Comparison of ENCODE assay signal across 12 mouse cellular contexts in the genomic region with DNA sequence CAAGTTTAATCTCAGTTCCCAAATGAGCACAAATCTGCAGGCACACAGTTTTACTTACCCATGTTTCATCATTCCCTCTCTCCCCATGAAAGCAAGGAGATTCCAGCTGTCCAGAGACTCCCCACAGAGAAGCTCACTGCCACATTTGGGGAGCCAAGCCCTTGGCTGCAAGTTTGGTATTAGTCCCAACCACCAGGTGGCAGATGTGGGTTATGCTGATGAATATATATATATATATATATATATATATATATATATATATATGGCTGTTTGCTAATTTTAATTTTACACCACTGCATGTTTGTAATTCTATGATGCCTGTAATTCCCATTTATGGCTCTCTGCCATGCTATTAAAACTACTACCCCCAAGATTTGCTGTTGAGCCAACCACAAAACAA.
DNase-seq lines count a peak whose midpoint lies in the region; ATAC-seq and TF ChIP-seq lines count a peak whose summit lies in the region.
"Had no signal": no experiment of that assay in that cellular context is flagged by ENCODE, and none has a peak within 500 bp of the region (broad histone marks: within the 10 kb centered on the region; RNA-seq: fewer than 3 reads in every experiment).

No protein-coding gene starts in this region.

- peaks cover 45% of the 10 kb centered on the region for H3K27me3 ChIP-seq in midbrain, embryonic 13.5 days
- H3K27me3 ChIP-seq: liver, embryonic 15.5 days; neural tube, embryonic 12.5 days had no signal

- no peak overlapping the region for H3K27ac ChIP-seq in left cerebral cortex, adult 2 months
- H3K27ac ChIP-seq in midbrain, embryonic 13.5 days = no peak overlapping the region
- H3K27ac ChIP-seq: forebrain, embryonic 13.5 days; liver, embryonic 15.5 days; neural tube, embryonic 12.5 days had no signal

- H3K4me1 ChIP-seq in midbrain, embryonic 13.5 days (replicated peaks) = no peaks in the 10 kb centered on the region
- H3K4me1 ChIP-seq: forebrain, embryonic 13.5 days; liver, embryonic 15.5 days; neural tube, embryonic 12.5 days had no signal

- no peak overlapping the region for H3K9ac ChIP-seq in midbrain, embryonic 13.5 days (replicated peaks)
- H3K9ac ChIP-seq: forebrain, embryonic 13.5 days; liver, embryonic 15.5 days; neural tube, embryonic 12.5 days had no signal

- no peaks in the 10 kb centered on the region for H3K9me3 ChIP-seq in midbrain, embryonic 13.5 days
- H3K9me3 ChIP-seq: forebrain, embryonic 13.5 days; liver, embryonic 15.5 days; neural tube, embryonic 12.5 days had no signal

- no peaks in the 10 kb centered on the region for H3K36me3 ChIP-seq in midbrain, embryonic 13.5 days
- H3K36me3 ChIP-seq: liver, embryonic 15.5 days; neural tube, embryonic 12.5 days had no signal

- peak; percentile 6 to 21 for DNase-seq in cerebellum, adult 18-20 months
- DNase-seq in cerebellum, adult 9-11 months = no peak
- DNase-seq in left cerebral cortex, adult 2 months (ENCODE audit: extremely low spot score in 1 of 2, low spot score in 2 of 2) = peak in 1 of 2 experiments; percentile 9
- no peak for DNase-seq in left cerebral cortex, adult 11 months (ENCODE audit: low spot score)
- peak; percentile 1 for DNase-seq in R1 (ENCODE audit: low read depth, low spot score)
- DNase-seq in left cerebral cortex, postnatal 4 days = peak; percentile 18
- DNase-seq in layer of hippocampus, adult 8-10 months (ENCODE audit: low spot score in 2 of 2) = no peak

- ATAC-seq in midbrain, embryonic 13.5 days = no peak
- ATAC-seq: forebrain, embryonic 13.5 days; hindbrain, embryonic 16.5 days had no signal

- no peak overlapping the region for H3K4me3 ChIP-seq in left cerebral cortex, adult 2 months
- H3K4me3 ChIP-seq in midbrain, embryonic 13.5 days (replicated peaks) = no peak overlapping the region
- H3K4me3 ChIP-seq: forebrain, embryonic 13.5 days; liver, embryonic 15.5 days; neural tube, embryonic 12.5 days had no signal

- TF ChIP-seq CTCF in left cerebral cortex, adult 2 months (IDR thresholded peaks at IDR 0.05) = peak; percentile 40

- H3K4me2 ChIP-seq in midbrain, embryonic 13.5 days (replicated peaks) = no peak overlapping the region
- H3K4me2 ChIP-seq: forebrain, embryonic 13.5 days; liver, embryonic 15.5 days; neural tube, embryonic 12.5 days had no signal

- intact Hi-C loops in left cerebral cortex, adult 2 months (cut with DNase I) = no loop called here
- intact Hi-C loops in left cerebral cortex, postnatal 4 days (cut with DNase I) = no loop called here

Comparison
In these comparisons a context has a peak if more than half of its experiments do, and no peak if none do; other contexts are left out.
1. DNase-seq: peak in cerebellum, adult 18-20 months (2 of 2), R1 (single experiment) and left cerebral cortex, postnatal 4 days (single experiment); none in cerebellum, adult 9-11 months (single experiment), left cerebral cortex, adult 11 months (single experiment) and layer of hippocampus, adult 8-10 months (0 of 2).